Mouse (Mus musculus): Measurements from ENCODE around the gene Ifngr1. TPM values are rescaled to one million over a fixed set of nuclear protein-coding genes. Genes with fewer than 3 reads are reported as not detected.

Gene Ifngr1
- polyA plus RNA-seq, 1 experiment from 2014 or later: 69.2 TPM

DNA sequence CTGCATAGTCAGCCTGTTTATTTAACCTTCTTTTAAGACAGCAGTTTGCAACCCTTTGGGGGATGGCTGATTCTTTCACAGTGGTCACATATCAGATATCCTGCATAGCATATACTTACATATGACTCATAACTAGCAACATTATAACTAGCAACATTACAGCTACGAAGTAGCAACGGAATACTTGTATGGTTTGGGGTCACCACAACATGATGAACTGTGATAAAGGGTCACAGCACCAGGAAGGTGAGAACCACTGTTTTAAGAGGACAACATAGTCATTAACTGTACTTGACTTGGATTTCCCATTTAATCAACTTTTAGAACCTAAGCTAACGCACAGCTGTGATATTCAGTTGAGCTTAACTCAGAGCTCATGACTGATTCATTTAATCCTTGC is 14.2 kb upstream of the Ifngr1 start:
- DNase-seq (ENCODE audit: low spot score): no peak
- WGBS: 79% methylated on average over 3 of the region's 3 CpGs
- TF ChIP-seq CTCF (IDR thresholded peaks at IDR 0.05; ENCODE audit: low read depth): no peak

DNA sequence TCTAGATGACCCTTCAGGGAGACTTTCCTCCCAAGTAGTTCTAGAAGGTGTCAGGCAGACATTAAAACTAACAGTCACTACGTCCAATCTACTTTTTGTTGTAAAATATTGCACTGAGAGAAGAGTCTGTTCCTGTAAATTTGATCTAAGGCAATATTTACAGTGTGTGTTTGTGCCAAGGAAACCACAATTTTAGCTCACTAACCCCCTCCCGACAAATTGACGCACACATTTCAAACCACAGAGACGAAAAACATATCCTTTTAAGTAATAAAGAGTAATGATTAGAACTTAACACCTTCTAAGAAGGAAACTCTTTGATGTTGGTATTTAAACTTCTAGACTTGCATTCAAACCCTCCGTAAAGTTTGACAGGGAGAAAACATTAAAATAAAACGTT is 13.7 kb upstream of the Ifngr1 start:
- no peak overlapping the region for H3K4me2 ChIP-seq (ENCODE audit: low read length)
- H3K36me3 ChIP-seq (ENCODE audit: insufficient read depth, low read length): no peaks in the 10 kb centered on the region
- ATAC-seq (replicated peaks; ENCODE audit: low FRiP score, low read depth) (no peak), DNase-seq (ENCODE audit: low spot score) (no peak)
- 58% methylated on average over 6 of the region's 6 CpGs for WGBS
- no peaks in the 10 kb centered on the region for H3K27me3 ChIP-seq (ENCODE audit: insufficient read depth, low read length)
- H3K27ac ChIP-seq: no peak overlapping the region
- no peak overlapping the region for H3K9ac ChIP-seq (ENCODE audit: low read depth, low read length)
- no peak overlapping the region for H3K4me3 ChIP-seq (replicated peaks; ENCODE audit: low read depth, low read length)
- H3K4me1 ChIP-seq (replicated peaks; ENCODE audit: insufficient read depth, low read length): no peaks in the 10 kb centered on the region
- no peaks in the 10 kb centered on the region for H3K9me3 ChIP-seq (replicated peaks; ENCODE audit: low read length)
- no peak for TF ChIP-seq CTCF (IDR thresholded peaks at IDR 0.05; ENCODE audit: low read depth)

More for the DNA sequence above, 14.2 kb upstream of the Ifngr1 start:
- no peak for ATAC-seq (replicated peaks; ENCODE audit: low FRiP score, low read depth)
- Histone ChIP-seq H3K9ac (ENCODE audit: low read depth, low read length) (no peak overlapping the region), H3K27me3 (ENCODE audit: insufficient read depth, low read length) (no peaks in the 10 kb centered on the region), H3K36me3 (ENCODE audit: insufficient read depth, low read length) (no peaks in the 10 kb centered on the region), H3K9me3 (replicated peaks; ENCODE audit: low read length) (no peaks in the 10 kb centered on the region), H3K27ac (no peak overlapping the region), H3K4me1 (replicated peaks; ENCODE audit: insufficient read depth, low read length) (no peaks in the 10 kb centered on the region), H3K4me2 (ENCODE audit: low read length) (no peak overlapping the region), H3K4me3 (replicated peaks; ENCODE audit: low read depth, low read length) (no peak overlapping the region)

DNA sequence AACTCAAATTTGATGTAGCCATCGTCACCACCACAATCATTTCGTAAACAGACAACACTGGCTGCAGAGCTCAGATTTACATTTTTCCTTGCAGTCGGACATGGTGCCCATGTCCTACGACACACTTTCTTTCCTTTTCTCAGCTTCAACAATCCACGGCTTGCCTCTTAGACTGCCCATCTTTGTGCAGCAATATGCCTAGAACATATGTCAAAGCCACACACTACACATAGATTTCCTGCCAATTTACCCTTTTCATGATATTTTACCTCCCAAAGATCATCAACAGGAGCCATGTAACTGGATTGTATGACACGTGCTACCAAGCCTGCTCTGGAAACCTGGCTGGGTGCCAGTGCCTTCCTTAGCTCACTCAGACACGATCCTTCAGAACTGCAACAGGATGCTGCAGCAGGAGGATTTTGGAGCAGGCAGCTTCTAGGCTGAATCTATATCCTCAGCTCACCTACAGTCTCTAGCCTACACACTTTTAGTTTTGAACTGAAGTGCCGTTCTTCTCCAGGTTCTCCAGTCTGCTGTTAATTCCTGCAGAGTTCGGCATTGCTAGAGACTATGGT is 13.3 kb upstream of the Ifngr1 start:
- H3K27me3 ChIP-seq (ENCODE audit: insufficient read depth, low read length): no peaks in the 10 kb centered on the region
- no peak for TF ChIP-seq CTCF (IDR thresholded peaks at IDR 0.05; ENCODE audit: low read depth)
- ATAC-seq (replicated peaks; ENCODE audit: low FRiP score, low read depth) (no peak), DNase-seq (ENCODE audit: low spot score) (no peak)
- 63% methylated on average over 9 of the region's 9 CpGs for WGBS
- H3K36me3 ChIP-seq (ENCODE audit: insufficient read depth, low read length): no peaks in the 10 kb centered on the region
- no peak overlapping the region for H3K4me2 ChIP-seq (ENCODE audit: low read length)
- H3K9me3 ChIP-seq (replicated peaks; ENCODE audit: low read length): no peaks in the 10 kb centered on the region
- H3K9ac ChIP-seq (ENCODE audit: low read depth, low read length): no peak overlapping the region
- H3K27ac ChIP-seq: no peak overlapping the region
- no peaks in the 10 kb centered on the region for H3K4me1 ChIP-seq (replicated peaks; ENCODE audit: insufficient read depth, low read length)
- no peak overlapping the region for H3K4me3 ChIP-seq (replicated peaks; ENCODE audit: low read depth, low read length)

GRCm38 (mm10) chr10:19580660-19581059 is 11.1 kb upstream of the Ifngr1 start:
- WGBS: 67% methylated on average over 3 of the region's 3 CpGs
- Histone ChIP-seq H3K4me1 (replicated peaks; ENCODE audit: insufficient read depth, low read length) (no peaks in the 10 kb centered on the region), H3K9me3 (replicated peaks; ENCODE audit: low read length) (no peaks in the 10 kb centered on the region), H3K9ac (ENCODE audit: low read depth, low read length) (no peak overlapping the region), H3K4me2 (ENCODE audit: low read length) (no peak overlapping the region), H3K27ac (no peak overlapping the region), H3K4me3 (replicated peaks; ENCODE audit: low read depth, low read length) (no peak overlapping the region), H3K27me3 (ENCODE audit: insufficient read depth, low read length) (no peaks in the 10 kb centered on the region), H3K36me3 (ENCODE audit: insufficient read depth, low read length) (no peaks in the 10 kb centered on the region)
- ATAC-seq (replicated peaks; ENCODE audit: low FRiP score, low read depth): no peak
- no peak for DNase-seq (ENCODE audit: low spot score)
- no peak for TF ChIP-seq CTCF (IDR thresholded peaks at IDR 0.05; ENCODE audit: low read depth)

GRCm38 (mm10) chr10:19581844-19582582 is 9.7 kb upstream of the Ifngr1 start:
- Histone ChIP-seq H3K27ac (no peak overlapping the region), H3K27me3 (ENCODE audit: insufficient read depth, low read length) (no peaks in the 10 kb centered on the region), H3K4me3 (replicated peaks; ENCODE audit: low read depth, low read length) (no peak overlapping the region), H3K4me1 (replicated peaks; ENCODE audit: insufficient read depth, low read length) (no peaks in the 10 kb centered on the region), H3K9me3 (replicated peaks; ENCODE audit: low read length) (no peaks in the 10 kb centered on the region), H3K4me2 (ENCODE audit: low read length) (no peak overlapping the region), H3K9ac (ENCODE audit: low read depth, low read length) (no peak overlapping the region), H3K36me3 (ENCODE audit: insufficient read depth, low read length) (no peaks in the 10 kb centered on the region)
- DNase-seq (ENCODE audit: low spot score) (no peak), ATAC-seq (replicated peaks; ENCODE audit: low FRiP score, low read depth) (no peak)
- no peak for TF ChIP-seq CTCF (IDR thresholded peaks at IDR 0.05; ENCODE audit: low read depth)
- WGBS: 75% methylated on average over 9 of the region's 9 CpGs

- ATAC-seq (replicated peaks; ENCODE audit: low FRiP score, low read depth) (no peak), DNase-seq (ENCODE audit: low spot score) (peak; percentile 16)
- 50% methylated on average over 7 of the region's 7 CpGs for WGBS
- Histone ChIP-seq H3K27ac (no peak overlapping the region), H3K4me2 (ENCODE audit: low read length) (no peak overlapping the region), H3K4me1 (replicated peaks; ENCODE audit: insufficient read depth, low read length) (no peaks in the 10 kb centered on the region), H3K36me3 (ENCODE audit: insufficient read depth, low read length) (no peaks in the 10 kb centered on the region), H3K9ac (ENCODE audit: low read depth, low read length) (no peak overlapping the region), H3K27me3 (ENCODE audit: insufficient read depth, low read length) (no peaks in the 10 kb centered on the region), H3K9me3 (replicated peaks; ENCODE audit: low read length) (no peaks in the 10 kb centered on the region), H3K4me3 (replicated peaks; ENCODE audit: low read depth, low read length) (no peak overlapping the region)
- TF ChIP-seq CTCF (IDR thresholded peaks at IDR 0.05; ENCODE audit: low read depth): no peak
These were observed 8.8 kb upstream of the Ifngr1 start for GRCm38 (mm10) chr10:19582806-19583430.

All from kidney, postnatal 0 days (tissue).